Mouse (Mus musculus): ENCODE measurements around the gene Adamts7. TPM values are rescaled to one million over a fixed set of nuclear protein-coding genes. Genes with fewer than 3 reads are reported as not detected.
A peak's percentile ranks its signal among the peaks of the same experiment; 100 is the strongest.

Adamts7 gene
- polyA plus RNA-seq, 1 experiment from 2014 or later = 18.7 TPM

DNA sequence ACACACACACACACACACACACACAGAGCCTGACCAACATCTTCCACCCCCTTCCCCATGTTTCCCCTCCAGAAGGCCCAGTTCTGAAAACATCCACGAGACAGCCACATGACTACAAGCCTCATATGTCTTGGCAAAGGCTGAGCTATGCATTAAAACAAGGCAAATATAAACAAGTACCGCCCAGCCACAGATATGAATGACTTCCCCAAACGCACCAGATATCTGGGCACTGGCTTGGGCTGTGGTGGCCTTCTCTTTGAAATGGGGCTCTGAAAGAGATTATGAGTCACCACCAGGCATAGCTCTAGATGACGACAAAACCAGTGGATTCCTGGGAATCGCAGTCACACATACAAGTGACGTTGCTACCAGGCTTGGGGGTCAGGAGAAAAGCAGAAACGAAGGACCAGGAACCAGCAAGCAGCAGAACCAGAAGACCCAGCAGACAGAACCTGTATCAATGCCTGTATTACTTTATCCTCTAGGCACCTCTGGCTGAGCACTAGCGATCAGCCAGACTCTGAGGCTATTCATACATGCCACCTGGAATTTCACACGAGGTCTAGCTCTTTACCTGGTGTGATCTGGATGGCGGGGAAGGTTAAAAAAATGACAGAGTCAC, 72.5 kb downstream of the Adamts7 start:
- ATAC-seq (ENCODE audit: low read depth) = peak; percentile 52; the same call in 1 of the 2 replicates
- H3K36me3 ChIP-seq (ENCODE audit: control insufficient read depth, insufficient read depth, low read length) = peaks cover 6% of the 10 kb centered on the region; the same call in 1 of the 2 replicates
- H3K4me2 ChIP-seq (ENCODE audit: low read depth, low read length) = no peak overlapping the region
- H3K4me3 ChIP-seq (ENCODE audit: low read length) = no peak overlapping the region
- no peak overlapping the region for H3K27ac ChIP-seq (ENCODE audit: low read length)
- H3K9me3 ChIP-seq (ENCODE audit: control insufficient read depth, low read length) = no peaks in the 10 kb centered on the region
- 54% methylated on average over 10 of the region's 10 CpGs for WGBS
- H3K4me1 ChIP-seq (replicated peaks; ENCODE audit: control insufficient read depth, insufficient read depth, low read length) = peaks cover 5% of the 10 kb centered on the region
- H3K27me3 ChIP-seq (ENCODE audit: control insufficient read depth, insufficient read depth, low read depth, low read length) = no peaks in the 10 kb centered on the region
- no peak overlapping the region for H3K9ac ChIP-seq (ENCODE audit: low read length)

DNA sequence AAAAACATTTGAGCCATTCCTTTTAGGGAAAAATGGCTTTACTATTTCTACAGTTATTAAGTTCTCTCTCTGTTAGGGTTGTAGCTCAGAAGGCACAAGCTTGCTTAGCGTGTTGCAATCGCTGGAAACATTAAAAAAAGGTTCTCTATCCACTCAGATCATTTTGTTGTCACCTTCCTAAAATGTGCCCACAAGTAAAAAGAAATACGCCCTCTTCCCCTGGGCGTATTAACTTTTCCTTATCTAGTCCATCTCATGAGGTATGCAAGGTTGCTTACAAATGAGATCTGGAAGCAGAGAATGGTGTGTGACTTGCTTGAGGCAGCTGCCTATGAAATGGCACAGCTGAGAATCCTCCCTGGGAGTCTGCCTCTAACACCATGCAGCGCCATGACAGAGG, 73.9 kb downstream of the Adamts7 start:
- no peak overlapping the region for H3K4me3 ChIP-seq (ENCODE audit: low read length)
- H3K27ac ChIP-seq (ENCODE audit: low read length) = no peak overlapping the region
- 86% methylated on average over 5 of the region's 5 CpGs for WGBS
- no peak overlapping the region for H3K9ac ChIP-seq (ENCODE audit: low read length)
- ATAC-seq (ENCODE audit: low read depth) = no peak
- no peaks in the 10 kb centered on the region for H3K9me3 ChIP-seq (ENCODE audit: control insufficient read depth, low read length)
- peaks cover 5% of the 10 kb centered on the region for H3K4me1 ChIP-seq (replicated peaks; ENCODE audit: control insufficient read depth, insufficient read depth, low read length)
- H3K4me2 ChIP-seq (ENCODE audit: low read depth, low read length) = no peak overlapping the region
- no peaks in the 10 kb centered on the region for H3K27me3 ChIP-seq (ENCODE audit: control insufficient read depth, insufficient read depth, low read depth, low read length)
- peaks cover 6% of the 10 kb centered on the region; the same call in 1 of the 2 replicates for H3K36me3 ChIP-seq (ENCODE audit: control insufficient read depth, insufficient read depth, low read length)

DNA sequence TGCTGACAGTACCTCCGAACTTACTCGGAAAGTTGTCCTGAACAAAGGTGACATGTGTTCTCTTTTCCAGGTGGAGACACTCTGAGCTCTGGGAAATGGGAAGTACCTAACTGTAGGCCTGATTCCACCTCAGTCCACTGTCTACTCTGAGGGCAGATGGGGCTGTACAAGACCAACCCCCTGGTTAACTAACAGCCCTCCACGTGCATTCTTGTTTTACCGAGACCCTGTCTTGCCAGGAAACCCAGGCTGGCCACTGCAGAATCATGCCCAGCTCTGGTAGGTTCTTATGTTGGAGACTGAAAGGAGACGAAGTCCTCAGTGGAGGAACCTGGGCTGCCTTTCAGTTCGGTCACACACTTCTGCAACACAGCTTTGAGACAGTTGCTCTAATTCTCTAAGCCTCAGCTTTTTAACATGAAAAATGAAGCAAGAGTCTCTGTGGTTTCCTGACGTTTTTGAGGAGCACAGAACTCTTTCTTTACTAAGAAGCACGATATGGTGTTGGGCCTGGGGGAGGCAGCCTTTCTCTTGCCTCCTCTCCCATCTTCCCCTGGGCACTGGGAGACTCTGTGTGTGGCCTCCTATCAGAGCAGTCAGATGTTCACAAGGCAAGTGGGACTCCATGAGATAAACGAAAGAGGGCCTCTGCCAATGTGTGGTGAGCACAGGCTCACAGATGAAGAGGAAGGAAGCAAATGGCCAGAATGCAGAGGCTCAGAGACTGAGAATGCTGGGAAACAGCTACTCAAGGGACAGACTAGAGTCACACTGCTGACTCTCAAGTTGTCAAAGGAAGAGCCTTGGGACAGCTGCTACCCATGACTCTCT, 74.6 kb downstream of the Adamts7 start:
- Histone ChIP-seq H3K9ac (ENCODE audit: low read length) (no peak overlapping the region), H3K9me3 (ENCODE audit: control insufficient read depth, low read length) (no peaks in the 10 kb centered on the region), H3K27ac (ENCODE audit: low read length) (no peak overlapping the region), H3K4me3 (ENCODE audit: low read length) (no peak overlapping the region), H3K27me3 (ENCODE audit: control insufficient read depth, insufficient read depth, low read depth, low read length) (no peaks in the 10 kb centered on the region), H3K36me3 (ENCODE audit: control insufficient read depth, insufficient read depth, low read length) (peaks cover 6% of the 10 kb centered on the region; the same call in 1 of the 2 replicates), H3K4me2 (ENCODE audit: low read depth, low read length) (no peak overlapping the region), H3K4me1 (replicated peaks; ENCODE audit: control insufficient read depth, insufficient read depth, low read length) (peaks cover 8% of the 10 kb centered on the region)
- peak; percentile 39 for ATAC-seq (ENCODE audit: low read depth)
- WGBS = 60% methylated on average over 9 of the region's 9 CpGs

DNA sequence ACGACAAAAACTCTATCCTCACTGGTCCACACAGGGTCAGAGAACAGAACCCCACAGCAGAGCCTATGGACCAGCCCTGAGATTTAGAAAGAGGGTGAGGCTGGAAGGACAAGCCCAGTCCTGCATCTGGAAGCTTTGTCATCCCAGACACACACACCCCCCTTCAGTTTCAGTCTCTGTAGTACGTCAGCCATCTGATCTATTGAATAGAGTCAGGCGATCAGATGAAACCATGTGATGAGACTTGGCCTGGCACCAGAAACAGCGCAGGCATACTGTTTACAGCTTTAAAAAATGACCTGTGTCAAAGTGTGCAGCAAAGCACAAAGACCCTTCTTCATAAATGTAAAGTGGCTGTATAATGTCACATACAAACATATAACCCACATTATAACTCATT, 77.7 kb downstream of the Adamts7 start:
- Histone ChIP-seq H3K9me3 (ENCODE audit: control insufficient read depth, low read length) (no peaks in the 10 kb centered on the region), H3K36me3 (ENCODE audit: control insufficient read depth, insufficient read depth, low read length) (peaks cover 6% of the 10 kb centered on the region; the same call in 1 of the 2 replicates), H3K4me1 (replicated peaks; ENCODE audit: control insufficient read depth, insufficient read depth, low read length) (peaks cover 9% of the 10 kb centered on the region), H3K9ac (ENCODE audit: low read length) (no peak overlapping the region), H3K4me2 (ENCODE audit: low read depth, low read length) (no peak overlapping the region), H3K4me3 (ENCODE audit: low read length) (no peak overlapping the region), H3K27ac (ENCODE audit: low read length) (no peak overlapping the region), H3K27me3 (ENCODE audit: control insufficient read depth, insufficient read depth, low read depth, low read length) (no peaks in the 10 kb centered on the region)
- WGBS = 82% methylated on average over 4 of the region's 4 CpGs
- no peak for ATAC-seq (ENCODE audit: low read depth)

GRCm38 (mm10) chr9:90241041-90241440, 78.2 kb downstream of the Adamts7 start:
- 83% methylated on average over 6 of the region's 6 CpGs for WGBS
- Histone ChIP-seq H3K4me1 (replicated peaks; ENCODE audit: control insufficient read depth, insufficient read depth, low read length) (peaks cover 7% of the 10 kb centered on the region; the same call in 1 of the 2 replicates), H3K9ac (ENCODE audit: low read length) (no peak overlapping the region), H3K9me3 (ENCODE audit: control insufficient read depth, low read length) (no peaks in the 10 kb centered on the region), H3K27ac (ENCODE audit: low read length) (no peak overlapping the region), H3K4me2 (ENCODE audit: low read depth, low read length) (no peak overlapping the region), H3K27me3 (ENCODE audit: control insufficient read depth, insufficient read depth, low read depth, low read length) (no peaks in the 10 kb centered on the region), H3K4me3 (ENCODE audit: low read length) (no peak overlapping the region), H3K36me3 (ENCODE audit: control insufficient read depth, insufficient read depth, low read length) (peaks cover 6% of the 10 kb centered on the region; the same call in 1 of the 2 replicates)
- ATAC-seq (ENCODE audit: low read depth) = no peak

GRCm38 (mm10) chr9:90241618-90242017, 78.7 kb downstream of the Adamts7 start:
- H3K36me3 ChIP-seq (ENCODE audit: control insufficient read depth, insufficient read depth, low read length) = peaks cover 6% of the 10 kb centered on the region; the same call in 1 of the 2 replicates
- no peaks in the 10 kb centered on the region for H3K27me3 ChIP-seq (ENCODE audit: control insufficient read depth, insufficient read depth, low read depth, low read length)
- H3K9ac ChIP-seq (ENCODE audit: low read length) = no peak overlapping the region
- no peak overlapping the region for H3K4me2 ChIP-seq (ENCODE audit: low read depth, low read length)
- no peak overlapping the region for H3K4me3 ChIP-seq (ENCODE audit: low read length)
- WGBS = 80% methylated on average over 7 of the region's 7 CpGs
- no peak for ATAC-seq (ENCODE audit: low read depth)
- peaks cover 7% of the 10 kb centered on the region; the same call in 1 of the 2 replicates for H3K4me1 ChIP-seq (replicated peaks; ENCODE audit: control insufficient read depth, insufficient read depth, low read length)
- no peak overlapping the region for H3K27ac ChIP-seq (ENCODE audit: low read length)
- no peaks in the 10 kb centered on the region for H3K9me3 ChIP-seq (ENCODE audit: control insufficient read depth, low read length)

DNA sequence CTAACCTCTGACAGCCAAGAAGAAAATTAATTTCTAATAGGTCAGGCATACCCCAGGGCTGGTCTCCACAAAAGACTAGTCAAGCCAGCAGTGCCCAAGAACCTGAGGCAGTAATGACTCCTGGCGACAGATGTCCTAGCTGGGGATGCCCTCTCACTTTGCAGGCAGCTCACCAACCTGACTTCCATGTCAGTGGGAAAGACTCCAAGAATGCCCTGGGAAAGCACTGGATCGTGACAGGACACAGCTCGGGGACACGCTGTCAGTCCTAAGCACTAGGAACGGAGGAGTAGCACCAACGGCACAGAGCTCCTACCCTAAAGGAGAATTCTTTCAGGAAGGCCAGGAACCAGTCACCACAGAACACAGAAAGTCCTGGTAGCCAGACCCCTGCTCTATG, 79.4 kb downstream of the Adamts7 start:
- Histone ChIP-seq H3K36me3 (ENCODE audit: control insufficient read depth, insufficient read depth, low read length) (peaks cover 11% of the 10 kb centered on the region), H3K4me1 (replicated peaks; ENCODE audit: control insufficient read depth, insufficient read depth, low read length) (peaks cover 7% of the 10 kb centered on the region; the same call in 1 of the 2 replicates), H3K9ac (ENCODE audit: low read length) (no peak overlapping the region), H3K27ac (ENCODE audit: low read length) (no peak overlapping the region), H3K27me3 (ENCODE audit: control insufficient read depth, insufficient read depth, low read depth, low read length) (no peaks in the 10 kb centered on the region), H3K9me3 (ENCODE audit: control insufficient read depth, low read length) (no peaks in the 10 kb centered on the region), H3K4me2 (ENCODE audit: low read depth, low read length) (no peak overlapping the region), H3K4me3 (ENCODE audit: low read length) (no peak overlapping the region)
- 82% methylated on average over 6 of the region's 6 CpGs for WGBS
- no peak for ATAC-seq (ENCODE audit: low read depth)

- 63% methylated on average over 7 of the region's 7 CpGs for WGBS
- H3K9me3 ChIP-seq (ENCODE audit: control insufficient read depth, low read length) = no peaks in the 10 kb centered on the region
Observed at GRCm38 (mm10) chr9:90242855-90243254, 80.0 kb downstream of the Adamts7 start.

More at GRCm38 (mm10) chr9:90242855-90243254, 80.0 kb downstream of the Adamts7 start:
- ATAC-seq (ENCODE audit: low read depth) = peak; percentile 57
- no peaks in the 10 kb centered on the region for H3K27me3 ChIP-seq (ENCODE audit: control insufficient read depth, insufficient read depth, low read depth, low read length)
- H3K4me3 ChIP-seq (ENCODE audit: low read length) = no peak overlapping the region
- H3K4me1 ChIP-seq (replicated peaks; ENCODE audit: control insufficient read depth, insufficient read depth, low read length) = peaks cover 10% of the 10 kb centered on the region; the same call in 1 of the 2 replicates
- H3K4me2 ChIP-seq (ENCODE audit: low read depth, low read length) = no peak overlapping the region
- no peak overlapping the region for H3K9ac ChIP-seq (ENCODE audit: low read length)
- H3K36me3 ChIP-seq (ENCODE audit: control insufficient read depth, insufficient read depth, low read length) = peaks cover 14% of the 10 kb centered on the region
- H3K27ac ChIP-seq (ENCODE audit: low read length) = no peak overlapping the region
